Mouse (Mus musculus): ENCODE data around the gene Pex14. TPM values are rescaled to one million over a fixed set of nuclear protein-coding genes. Genes with fewer than 3 reads are reported as not detected.

The Pex14 gene
- total RNA-seq, 2 experiments from 2014 or later, result 61.6 to 76.4 TPM

GRCm38 (mm10) chr4:149057470-149057869 lies 42.2 kb downstream of the Pex14 start:
- no peak for DNase-seq

- no peak for DNase-seq
Measured at GRCm38 (mm10) chr4:149056957-149057356, 42.7 kb downstream of the Pex14 start.

GRCm38 (mm10) chr4:149055847-149056246 lies 43.8 kb downstream of the Pex14 start:
- DNase-seq, result no peak

- peak; percentile 81 for DNase-seq
Measured at GRCm38 (mm10) chr4:149049351-149050159, 50.1 kb downstream of the Pex14 start.

GRCm38 (mm10) chr4:149048625-149049228 lies 50.9 kb downstream of the Pex14 start:
- DNase-seq, result peak; percentile 41 to 52

- peak; percentile 83 to 91 for DNase-seq
Measured at GRCm38 (mm10) chr4:149047360-149047759, 52.3 kb downstream of the Pex14 start.

- DNase-seq, result no peak
Measured at GRCm38 (mm10) chr4:149045885-149046284, 53.8 kb downstream of the Pex14 start.

GRCm38 (mm10) chr4:149040289-149040688 lies 59.4 kb downstream of the Pex14 start:
- no peak for DNase-seq

- DNase-seq, result no peak
Measured at GRCm38 (mm10) chr4:149037706-149038105, 62.0 kb downstream of the Pex14 start.

- DNase-seq, result no peak
Measured at GRCm38 (mm10) chr4:149036592-149036991, 63.1 kb downstream of the Pex14 start.

GRCm38 (mm10) chr4:149031507-149031906 lies 68.2 kb downstream of the Pex14 start:
- DNase-seq, result peak; percentile 47 to 55

GRCm38 (mm10) chr4:149027571-149027970 lies 72.1 kb downstream of the Pex14 start:
- no peak for DNase-seq

GRCm38 (mm10) chr4:149025242-149025641 lies 74.4 kb downstream of the Pex14 start:
- no peak for DNase-seq

- DNase-seq, result no peak
Measured at GRCm38 (mm10) chr4:149021021-149021420, 78.7 kb downstream of the Pex14 start.

- no peak for DNase-seq
Measured at GRCm38 (mm10) chr4:149019456-149019855, 80.2 kb downstream of the Pex14 start.

GRCm38 (mm10) chr4:149006756-149007155 lies 92.9 kb downstream of the Pex14 start:
- no peak for DNase-seq

- DNase-seq, result no peak
Measured at GRCm38 (mm10) chr4:149006107-149006506, 93.6 kb downstream of the Pex14 start.

GRCm38 (mm10) chr4:149002441-149003093 lies 97.1 kb downstream of the Pex14 start:
- DNase-seq, result no peak

- no peak for DNase-seq
Measured at GRCm38 (mm10) chr4:149001515-149001914, 98.2 kb downstream of the Pex14 start.

- no peak for DNase-seq
Measured at GRCm38 (mm10) chr4:149000746-149001145, 98.9 kb downstream of the Pex14 start.

GRCm38 (mm10) chr4:148993948-148994347 lies 105.7 kb downstream of the Pex14 start:
- DNase-seq, result peak in 1 of 2 experiments; percentile 34

GRCm38 (mm10) chr4:148990038-148990437 lies 109.6 kb downstream of the Pex14 start:
- no peak for DNase-seq

Data from adrenal gland, postnatal 36 days (tissue).